Mouse (Mus musculus) heart, postnatal 4 days (tissue): ENCODE data around the gene Pde4b. TPM values are rescaled to one million over a fixed set of nuclear protein-coding genes. Genes with fewer than 3 reads are reported as not detected.
A peak's percentile ranks its signal among the peaks of the same experiment; 100 is the strongest.

Source experiments
- DNase-seq: peaks from one replicate; pipeline ENCODE4 v3.0.0; 2021
- total RNA-seq, 2 experiments: library from RNA; stranded (reverse); gene quantifications; 2 replicates each; pipeline ENCODE4 v1.2.3; 2021

Pde4b gene
- total RNA-seq, 2 experiments from 2014 or later, result 67.2 to 72.1 TPM

DNA sequence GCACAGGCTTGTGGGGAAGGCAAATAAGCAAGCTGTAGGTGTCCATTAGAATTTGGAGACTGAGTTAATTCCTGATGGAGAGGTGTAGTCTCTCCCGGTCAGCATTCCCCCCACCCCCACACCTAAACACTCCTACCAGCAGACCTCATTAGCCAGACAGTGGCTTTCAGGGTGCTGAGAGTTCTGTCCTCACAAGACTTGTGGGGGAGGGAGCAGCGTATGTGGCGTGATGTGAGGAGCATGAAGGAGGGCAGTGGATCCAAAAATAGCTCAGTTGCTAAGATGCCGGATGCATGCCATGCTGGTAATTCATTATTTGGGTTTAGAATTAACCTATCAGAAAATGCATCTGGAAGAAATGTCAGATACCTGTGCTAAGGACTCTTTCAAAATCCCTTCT is 321.6 kb downstream of the Pde4b start:
- peak; percentile 20 for DNase-seq

DNA sequence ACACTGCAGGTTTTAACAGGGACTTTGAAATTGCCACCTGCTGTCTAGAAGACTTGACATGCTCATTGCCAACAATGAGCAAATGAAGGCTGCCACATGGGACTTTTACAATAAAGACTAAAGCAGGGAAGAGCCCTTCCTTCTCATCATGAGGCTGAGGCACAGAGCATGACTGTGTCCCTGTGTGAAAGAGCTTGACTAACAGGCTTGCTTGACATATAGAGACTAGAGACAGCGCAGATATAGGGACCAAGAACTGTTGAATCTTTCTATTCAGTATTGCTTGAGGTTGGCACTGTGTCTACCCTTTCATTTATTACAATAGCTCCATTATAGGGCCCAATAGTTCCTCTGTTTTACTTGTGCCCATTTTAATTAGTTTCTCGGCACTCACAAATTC is 325.8 kb downstream of the Pde4b start:
- DNase-seq, result no peak

- no peak for DNase-seq
These were observed 326.5 kb downstream of the Pde4b start for GRCm38 (mm10) chr4:102413794-102414193.

DNA sequence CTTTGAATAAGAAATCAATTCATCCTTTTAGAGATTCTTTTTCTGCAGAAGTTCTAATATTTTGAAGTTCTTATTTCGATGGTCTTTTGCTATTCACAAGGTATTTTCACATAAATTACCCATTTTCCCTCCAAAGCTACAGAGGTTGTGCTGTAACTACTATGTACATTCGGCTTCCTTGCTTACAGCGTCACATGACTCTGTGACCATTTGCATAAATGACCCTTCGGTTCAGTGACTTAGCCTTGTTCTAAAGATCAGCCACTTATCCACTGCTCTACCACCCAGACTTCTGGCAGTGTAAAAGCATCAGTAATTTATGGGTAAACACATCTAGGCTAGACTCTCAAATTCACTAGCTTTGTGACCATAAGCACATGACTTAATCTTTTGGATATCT is 327.3 kb downstream of the Pde4b start:
- DNase-seq, result no peak

DNA sequence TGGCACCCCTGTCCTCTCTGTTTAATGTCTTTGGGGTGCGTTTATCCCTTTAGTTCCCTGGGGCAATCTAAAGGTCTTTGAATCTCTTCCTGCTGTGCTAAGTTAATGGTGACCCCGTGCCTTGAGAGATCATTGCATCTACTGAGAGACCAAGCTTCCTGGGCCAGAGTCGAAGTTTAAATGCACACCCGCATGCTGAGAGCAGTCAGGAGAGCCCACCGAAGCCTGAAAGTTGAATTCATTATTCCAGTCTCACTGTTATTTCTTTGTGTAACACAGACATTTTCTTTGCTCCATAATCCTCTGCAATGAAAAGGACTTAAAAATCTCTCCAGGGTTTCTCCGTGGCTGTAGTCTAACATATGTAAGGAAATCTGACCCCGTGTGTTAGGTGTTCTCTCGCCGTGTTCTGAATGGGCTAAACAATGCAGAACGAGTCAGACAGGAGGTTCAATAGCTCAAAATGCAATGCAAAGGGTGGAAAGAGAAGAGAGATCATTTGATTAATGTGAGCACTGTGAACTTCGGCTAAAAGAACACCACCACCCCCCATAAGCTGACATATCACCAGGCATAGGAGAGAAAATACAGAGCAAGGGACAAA is 333.6 kb downstream of the Pde4b start:
- no peak for DNase-seq

DNA sequence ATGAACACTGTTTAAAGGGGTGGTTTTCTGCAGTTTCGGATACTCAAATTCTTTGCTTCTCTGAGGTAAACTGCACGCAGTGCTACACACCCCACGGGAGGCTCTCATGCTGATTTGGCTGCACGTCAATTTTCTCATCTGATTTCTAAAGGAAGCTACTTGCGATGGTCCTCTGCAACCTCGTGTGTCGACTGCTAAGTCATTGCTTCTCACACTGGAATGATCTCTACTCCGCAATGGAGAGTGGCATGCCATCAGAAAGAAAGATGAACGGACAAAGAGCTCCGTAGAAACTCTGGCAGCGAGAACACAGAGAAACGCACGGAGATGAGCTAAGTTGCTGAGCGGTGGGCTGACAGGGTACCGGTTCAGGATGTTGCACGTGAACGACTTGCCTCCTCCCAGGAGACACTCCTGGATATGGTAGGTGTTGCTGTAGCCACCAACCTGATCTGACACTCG is 334.1 kb downstream of the Pde4b start:
- DNase-seq, result no peak

DNA sequence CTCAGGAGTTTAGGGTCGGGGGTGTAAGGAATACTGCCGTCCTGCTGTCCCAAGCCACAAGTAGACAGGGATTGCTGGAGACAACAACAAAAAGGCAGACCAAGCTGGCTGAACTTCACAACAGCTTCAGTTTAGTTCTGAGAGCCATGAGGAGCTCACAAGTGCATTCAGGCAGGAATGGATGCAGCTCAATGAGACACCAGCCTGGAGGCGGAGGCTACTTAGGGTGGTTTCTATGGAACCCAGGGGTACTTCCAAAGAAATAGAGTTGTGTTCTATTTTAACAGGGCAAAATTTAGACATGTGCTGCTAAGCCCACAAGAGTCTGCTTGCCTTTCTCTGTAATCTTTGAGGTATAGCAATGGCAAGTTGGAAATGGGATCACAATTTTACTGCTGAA is 336.8 kb downstream of the Pde4b start:
- DNase-seq, result no peak

- no peak for DNase-seq
These were observed 338.1 kb downstream of the Pde4b start for GRCm38 (mm10) chr4:102425422-102425821.

DNA sequence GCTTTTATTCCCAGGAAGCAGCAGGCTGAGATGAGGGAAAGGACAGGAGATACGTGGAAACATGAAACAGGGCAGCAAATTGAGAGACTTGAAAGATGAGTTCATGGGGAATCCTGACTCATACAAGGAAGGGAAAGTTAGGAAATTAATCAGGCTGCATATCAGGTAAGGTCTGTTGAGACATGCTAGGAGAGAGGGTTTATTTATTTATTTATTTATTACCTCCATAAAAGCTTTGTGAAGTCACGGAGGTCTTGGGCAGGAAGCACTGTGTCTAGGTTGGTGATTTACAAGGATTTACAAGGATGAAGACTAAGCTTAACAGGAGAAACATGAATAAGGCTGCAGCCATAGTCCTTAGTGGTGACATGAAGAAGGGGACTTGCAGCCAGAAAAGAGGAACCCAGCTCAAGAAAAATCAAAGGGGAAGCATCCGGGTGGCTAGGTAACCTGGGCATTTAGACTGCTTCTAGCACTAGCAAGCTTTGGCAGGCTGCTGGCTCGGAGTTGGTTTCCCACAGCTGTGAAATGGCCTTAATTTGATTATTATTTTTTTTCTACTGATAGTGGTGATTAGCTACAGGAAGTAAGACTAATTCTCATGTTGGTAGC is 342.5 kb downstream of the Pde4b start:
- DNase-seq, result no peak

DNA sequence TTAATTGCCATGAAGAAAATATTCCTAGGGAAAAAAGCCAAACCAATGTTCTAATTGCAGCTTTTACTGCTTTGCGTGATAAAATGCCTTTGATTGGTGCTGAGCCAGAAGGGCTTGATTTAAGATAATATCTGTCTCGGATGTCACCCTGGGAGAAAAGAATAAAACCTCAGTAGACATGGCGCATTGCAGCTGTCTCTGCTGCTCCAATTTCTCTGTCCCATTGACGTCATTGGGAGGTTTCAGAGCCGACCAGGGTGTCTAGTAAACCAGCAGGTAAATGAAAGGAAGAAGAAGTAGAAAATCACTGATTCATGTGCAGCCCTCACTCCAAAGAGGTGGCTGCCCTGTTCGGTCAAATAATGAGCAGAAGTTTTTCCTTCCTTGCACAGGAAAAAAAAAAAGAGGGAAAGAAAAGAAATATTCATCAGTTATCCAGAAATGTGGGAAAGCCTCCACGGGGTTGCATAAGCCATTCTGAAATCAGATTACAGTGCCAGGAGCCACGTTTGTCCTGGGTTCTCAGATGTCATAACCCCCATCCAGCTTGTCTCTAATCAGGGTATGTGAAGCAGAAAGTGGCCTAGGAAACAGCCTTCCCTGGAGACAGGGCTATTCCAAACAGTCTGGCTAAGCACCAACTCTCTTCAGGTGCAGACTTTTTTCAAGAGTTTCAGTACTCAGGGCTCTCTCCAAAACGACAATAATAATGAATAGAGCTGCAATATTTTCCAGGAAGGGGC is 344.9 kb downstream of the Pde4b start:
- no peak for DNase-seq

DNA sequence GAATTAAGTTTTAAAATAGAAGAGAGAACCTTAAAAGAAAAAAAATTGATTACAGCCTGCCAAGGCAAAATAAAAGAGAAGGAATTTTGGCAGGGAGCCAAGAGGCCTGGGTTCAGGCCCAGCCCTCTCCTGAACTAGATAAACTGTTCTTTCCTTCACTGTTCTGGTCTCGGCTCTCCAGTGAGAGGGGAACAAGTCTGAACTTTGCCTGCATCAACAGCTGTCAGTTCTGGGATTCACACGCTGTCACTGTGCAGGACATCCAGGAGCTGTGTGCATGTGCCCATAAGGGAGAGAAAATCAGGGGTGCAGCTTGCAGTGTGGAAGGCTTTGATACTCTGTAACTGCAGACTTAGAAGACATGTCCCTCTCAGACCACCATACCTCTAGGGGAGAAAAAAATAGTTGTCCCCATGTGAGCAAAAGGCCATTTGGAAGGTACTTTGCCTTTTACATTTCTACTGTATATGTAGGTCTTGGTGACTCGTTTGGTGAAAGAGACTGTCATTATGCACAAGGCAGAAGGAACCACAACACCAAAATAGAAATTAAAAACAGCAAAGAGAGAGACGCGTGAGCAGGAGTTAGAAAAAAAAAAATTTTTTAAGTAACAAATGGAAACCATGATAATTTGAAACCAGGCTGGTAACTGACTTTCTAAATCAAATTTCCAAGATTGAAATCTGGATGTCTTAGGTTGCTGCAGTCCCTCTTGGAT is 352.2 kb downstream of the Pde4b start:
- peak; percentile 53 for DNase-seq

- DNase-seq, result no peak
These were observed 352.8 kb downstream of the Pde4b start for GRCm38 (mm10) chr4:102440119-102440481.

DNA sequence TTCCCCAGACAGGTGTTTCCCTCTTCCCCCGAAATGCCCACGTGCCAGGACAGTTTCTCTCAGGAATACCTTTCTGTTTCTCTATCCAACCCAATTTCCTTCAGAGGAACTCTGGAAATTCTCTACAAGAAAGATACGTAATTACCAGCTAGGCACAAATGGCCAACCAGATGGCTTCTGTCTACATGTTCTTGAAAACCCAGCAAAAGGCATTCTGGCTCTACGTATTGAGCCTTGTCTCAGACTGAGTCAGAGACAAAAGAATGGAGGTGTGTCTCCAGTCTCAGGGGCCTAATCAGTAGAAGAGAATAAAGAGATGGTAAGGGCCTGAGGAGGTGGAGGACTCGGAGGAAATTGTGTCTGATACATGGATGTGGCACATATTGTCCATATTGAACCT is 356.2 kb downstream of the Pde4b start:
- no peak for DNase-seq

DNA sequence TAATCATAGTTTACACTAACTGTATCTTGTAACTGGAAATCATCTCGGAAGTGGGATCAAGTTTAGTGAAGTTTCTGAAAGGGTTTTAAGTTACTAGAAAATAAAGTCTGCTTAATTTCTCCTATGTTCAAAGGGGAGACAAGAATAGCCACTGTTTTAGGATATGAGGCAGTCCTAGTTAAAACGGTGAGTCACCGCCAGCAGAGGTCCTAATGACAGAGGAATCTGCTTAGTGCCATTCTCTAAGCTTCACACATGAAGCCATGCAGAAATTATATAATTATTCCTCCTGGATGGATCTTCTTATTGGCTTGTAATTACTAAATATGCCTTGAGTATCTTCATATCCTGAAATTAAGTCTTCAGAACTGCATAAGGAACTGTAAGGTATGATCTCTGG is 357.2 kb downstream of the Pde4b start:
- DNase-seq, result peak; percentile 22

GRCm38 (mm10) chr4:102446160-102446945 is 359.0 kb downstream of the Pde4b start:
- DNase-seq, result peak; percentile 47

DNA sequence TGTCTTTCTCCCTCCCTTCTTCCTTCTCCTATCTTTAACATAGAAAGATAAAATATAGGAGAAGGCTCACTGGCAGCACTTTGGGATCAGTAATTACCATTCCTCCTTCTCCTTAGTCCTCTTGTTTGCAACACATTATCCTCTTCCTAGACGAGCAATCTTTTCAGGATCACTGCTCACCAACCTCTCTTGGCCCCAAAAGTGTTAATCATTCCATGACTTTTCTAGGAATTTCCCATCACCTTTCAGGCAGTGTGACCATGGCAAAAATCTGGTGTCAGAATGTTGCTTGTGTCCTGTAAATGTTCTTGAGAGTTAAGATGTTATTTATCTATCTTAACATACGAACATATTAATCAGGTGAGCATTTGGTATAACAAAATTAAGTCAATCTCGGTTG is 369.1 kb downstream of the Pde4b start:
- no peak for DNase-seq

GRCm38 (mm10) chr4:102459216-102459999 is 372.1 kb downstream of the Pde4b start:
- no peak for DNase-seq

DNA sequence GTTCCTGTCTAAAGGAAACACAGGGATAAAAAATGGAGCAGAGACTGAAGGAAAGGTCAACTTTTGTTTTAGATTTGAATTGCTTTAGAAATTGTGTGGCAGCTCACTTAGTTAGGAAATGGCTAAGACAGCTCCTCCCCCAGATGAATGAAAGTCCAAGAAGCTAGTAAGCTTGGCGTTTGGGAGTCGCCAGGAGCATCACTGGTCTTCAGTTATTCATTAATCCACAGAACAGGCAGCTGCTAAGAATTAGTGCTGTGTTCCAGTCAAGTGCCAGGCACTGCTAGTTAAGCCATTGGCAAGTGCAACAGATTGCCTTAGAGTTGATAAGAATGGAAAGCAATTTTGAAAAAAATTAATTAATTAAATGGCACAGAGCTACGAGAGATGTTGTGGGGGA is 390.8 kb downstream of the Pde4b start:
- no peak for DNase-seq

DNA sequence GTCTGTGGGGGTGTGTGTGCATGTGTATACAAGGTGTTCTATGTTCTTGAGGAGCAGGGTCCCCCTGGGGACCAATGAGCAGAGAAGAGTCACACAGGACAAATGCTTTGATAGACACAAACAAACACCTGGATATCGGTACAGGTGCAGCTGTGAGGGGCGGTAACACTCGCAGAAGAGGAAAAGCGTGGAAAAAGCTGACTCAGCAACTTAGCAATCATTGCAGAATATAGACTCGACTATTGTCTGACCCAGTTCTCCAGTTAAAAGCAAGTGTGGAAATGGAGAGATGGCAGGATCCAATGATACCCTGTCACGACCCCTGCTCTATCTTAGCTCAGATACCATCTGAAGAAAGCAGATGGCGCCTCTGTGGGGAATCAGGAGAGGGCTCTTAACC is 391.5 kb downstream of the Pde4b start:
- no peak for DNase-seq

GRCm38 (mm10) chr4:102480830-102481484 is 393.6 kb downstream of the Pde4b start:
- peak; percentile 39 for DNase-seq
